20 mouse cellular contexts compared by ENCODE assay signal in the genomic region with DNA sequence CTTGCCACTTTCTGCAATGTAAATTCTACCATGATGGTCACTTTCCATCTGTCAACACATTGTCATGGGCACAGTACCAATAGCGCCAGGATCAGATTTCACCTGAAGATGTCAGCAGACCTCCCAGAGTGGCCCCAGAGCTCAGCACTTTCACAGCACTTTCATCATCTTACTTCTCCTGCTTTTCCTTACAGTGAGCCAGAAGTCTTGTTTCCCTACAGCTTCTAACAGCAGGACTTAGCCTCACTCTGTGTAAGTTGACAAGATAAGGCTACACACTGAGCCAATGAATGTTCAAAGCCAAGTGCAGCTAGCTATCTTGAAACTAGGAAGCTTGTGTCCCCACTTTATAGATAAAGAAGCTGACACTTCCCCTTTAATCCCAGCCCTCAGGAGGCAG.
DNase-seq lines count a peak whose midpoint lies in the region; ATAC-seq and TF ChIP-seq lines count a peak whose summit lies in the region.
"Had no signal": no experiment of that assay in that cellular context is flagged by ENCODE, and none has a peak within 500 bp of the region (broad histone marks: within the 10 kb centered on the region; RNA-seq: fewer than 3 reads in every experiment).

No protein-coding gene starts in this region.

- H3K9me3 ChIP-seq in midbrain, embryonic 11.5 days (ENCODE audit: control insufficient read depth, low read length), result no peaks in the 10 kb centered on the region
- no peaks in the 10 kb centered on the region for H3K9me3 ChIP-seq in midbrain, embryonic 14.5 days (ENCODE audit: control insufficient read depth, low read length)
- peaks cover 4% of the 10 kb centered on the region; the same call in 1 of the 2 replicates for H3K9me3 ChIP-seq in G1E (replicated peaks)
- H3K9me3 ChIP-seq in hindbrain, postnatal 0 days (ENCODE audit: low read length), result no peaks in the 10 kb centered on the region
- H3K9me3 ChIP-seq in forebrain, embryonic 11.5 days (ENCODE audit: control insufficient read depth, low read length), result no peaks in the 10 kb centered on the region
- H3K9me3 ChIP-seq: embryonic facial prominence, embryonic 13.5 days; forebrain, embryonic 13.5 days; heart, embryonic 10.5 days; hindbrain, embryonic 13.5 days; intestine, embryonic 15.5 days had no signal

- no peaks in the 10 kb centered on the region for H3K4me1 ChIP-seq in midbrain, embryonic 11.5 days (ENCODE audit: control insufficient read depth, insufficient read depth, low read length)
- no peaks in the 10 kb centered on the region for H3K4me1 ChIP-seq in midbrain, embryonic 14.5 days (ENCODE audit: control insufficient read depth, insufficient read depth, low read length)
- H3K4me1 ChIP-seq in G1E (ENCODE audit: insufficient read depth, low read depth, low read length), result peaks cover 11% of the 10 kb centered on the region
- no peaks in the 10 kb centered on the region for H3K4me1 ChIP-seq in hindbrain, postnatal 0 days (ENCODE audit: insufficient read depth, low read length)
- no peaks in the 10 kb centered on the region for H3K4me1 ChIP-seq in forebrain, embryonic 11.5 days (replicated peaks; ENCODE audit: control insufficient read depth, insufficient read depth, low read length)
- H3K4me1 ChIP-seq: forebrain, embryonic 13.5 days; heart, embryonic 10.5 days; hindbrain, embryonic 13.5 days; intestine, embryonic 15.5 days had no signal

- DNase-seq in midbrain, embryonic 11.5 days (ENCODE audit: low spot score, missing footprints), result peak; percentile 54
- DNase-seq in midbrain, embryonic 14.5 days, result no peak
- DNase-seq in G1E (ENCODE audit: low spot score) (no peak), MN1 (ENCODE audit: low spot score) (peak; percentile 67)
- no peak for DNase-seq in ovary, postnatal 14 days (ENCODE audit: low spot score)
- DNase-seq in hindbrain, postnatal 0 days (ENCODE audit: low spot score), result no peak
- DNase-seq in forebrain, embryonic 11.5 days (ENCODE audit: low spot score), result no peak
- DNase-seq: adrenal gland, postnatal 10 days; cerebellum, adult 11 months; cerebellum, postnatal 10 days; gastrocnemius, adult 2 months; gastrocnemius, postnatal 36 days; heart, postnatal 14 days; kidney, adult 18-20 months had no signal

- H3K79me2 ChIP-seq in myocyte (ENCODE audit: control insufficient read depth, insufficient read depth), result no peaks in the 10 kb centered on the region

- no peaks in the 10 kb centered on the region for H3K27me3 ChIP-seq in midbrain, embryonic 11.5 days (ENCODE audit: control insufficient read depth, insufficient read depth, low read length)
- no peaks in the 10 kb centered on the region for H3K27me3 ChIP-seq in midbrain, embryonic 14.5 days (ENCODE audit: control insufficient read depth, insufficient read depth, low read length)
- H3K27me3 ChIP-seq in G1E (ENCODE audit: insufficient read depth, low read length) (peaks cover 11% of the 10 kb centered on the region), myocyte (ENCODE audit: control insufficient read depth, insufficient read depth, insufficient read length) (no peaks in the 10 kb centered on the region)
- no peaks in the 10 kb centered on the region for H3K27me3 ChIP-seq in hindbrain, postnatal 0 days (ENCODE audit: insufficient read depth, low read length)
- H3K27me3 ChIP-seq in forebrain, embryonic 11.5 days (ENCODE audit: control insufficient read depth, insufficient read depth, low read length), result no peaks in the 10 kb centered on the region
- H3K27me3 ChIP-seq: embryonic facial prominence, embryonic 13.5 days; forebrain, embryonic 13.5 days; hindbrain, embryonic 13.5 days; intestine, embryonic 15.5 days had no signal

- H3K4me2 ChIP-seq in midbrain, embryonic 11.5 days, result no peak overlapping the region
- no peak overlapping the region for H3K4me2 ChIP-seq in midbrain, embryonic 14.5 days (ENCODE audit: low read length)
- no peak overlapping the region for H3K4me2 ChIP-seq in myocyte (ENCODE audit: low read depth)
- no peak overlapping the region for H3K4me2 ChIP-seq in hindbrain, postnatal 0 days (ENCODE audit: low read depth, low read length)
- no peak overlapping the region for H3K4me2 ChIP-seq in forebrain, embryonic 11.5 days (ENCODE audit: low read depth, low read length, severe bottlenecking)
- H3K4me2 ChIP-seq: embryonic facial prominence, embryonic 13.5 days; forebrain, embryonic 13.5 days; hindbrain, embryonic 13.5 days; intestine, embryonic 15.5 days had no signal

- ATAC-seq in midbrain, embryonic 11.5 days (ENCODE audit: low FRiP score), result no peak
- ATAC-seq in midbrain, embryonic 14.5 days (ENCODE audit: low FRiP score, low TSS enrichment), result no peak
- peak; percentile 4; the same call in 1 of the 2 replicates for ATAC-seq in G1E (ENCODE audit: extremely low read depth, insufficient number of reproducible peaks, low FRiP score, poor library complexity, severe bottlenecking)
- no peak for ATAC-seq in hindbrain, postnatal 0 days
- no peak for ATAC-seq in forebrain, embryonic 11.5 days (replicated peaks; ENCODE audit: low FRiP score)
- ATAC-seq: forebrain, embryonic 13.5 days; intestine, embryonic 15.5 days had no signal

- no peak overlapping the region for H3K4me3 ChIP-seq in midbrain, embryonic 11.5 days (ENCODE audit: low read depth, low read length)
- no peak overlapping the region for H3K4me3 ChIP-seq in midbrain, embryonic 14.5 days (replicated peaks; ENCODE audit: low read depth, low read length)
- H3K4me3 ChIP-seq in G1E (ENCODE audit: low read depth, low read length) (no peak overlapping the region), myocyte (no peak overlapping the region)
- no peak overlapping the region for H3K4me3 ChIP-seq in hindbrain, postnatal 0 days (ENCODE audit: low read length)
- H3K4me3 ChIP-seq in forebrain, embryonic 11.5 days (ENCODE audit: low read depth, low read length), result no peak overlapping the region
- H3K4me3 ChIP-seq: embryonic facial prominence, embryonic 13.5 days; forebrain, embryonic 13.5 days; gastrocnemius, adult 2 months; heart, embryonic 10.5 days; hindbrain, embryonic 13.5 days; intestine, embryonic 15.5 days had no signal

- no peak overlapping the region for H3ac ChIP-seq in myocyte (ENCODE audit: control insufficient read depth, insufficient read length)

- TF ChIP-seq POLR2A in myocyte (IDR thresholded peaks at IDR 0.05; ENCODE audit: insufficient read length, low read depth), result no peak

- TF ChIP-seq CTCF in G1E (IDR thresholded peaks at IDR 0.05; ENCODE audit: low read depth, low read length), result no peak
- no peak for TF ChIP-seq CTCF in hindbrain, postnatal 0 days (IDR thresholded peaks at IDR 0.05; ENCODE audit: low read depth)

- WGBS in midbrain, embryonic 11.5 days, result 60% methylated on average over 1 of the region's 1 CpGs
- 76% methylated on average over 1 of the region's 1 CpGs for WGBS in midbrain, embryonic 14.5 days
- WGBS in hindbrain, postnatal 0 days, result 75% methylated on average over 1 of the region's 1 CpGs
- 62% methylated on average over 1 of the region's 1 CpGs for WGBS in forebrain, embryonic 11.5 days

- H3K36me3 ChIP-seq in midbrain, embryonic 11.5 days (ENCODE audit: control insufficient read depth, insufficient read depth, low read length), result no peaks in the 10 kb centered on the region
- H3K36me3 ChIP-seq in midbrain, embryonic 14.5 days (ENCODE audit: control insufficient read depth, insufficient read depth, low read length), result no peaks in the 10 kb centered on the region
- H3K36me3 ChIP-seq in G1E (replicated peaks) (no peaks in the 10 kb centered on the region), myocyte (ENCODE audit: control insufficient read depth, insufficient read depth) (no peaks in the 10 kb centered on the region)
- H3K36me3 ChIP-seq in hindbrain, postnatal 0 days (ENCODE audit: insufficient read depth, low read length), result no peaks in the 10 kb centered on the region
- no peaks in the 10 kb centered on the region for H3K36me3 ChIP-seq in forebrain, embryonic 11.5 days (ENCODE audit: control insufficient read depth, insufficient read depth, low read length)
- H3K36me3 ChIP-seq: embryonic facial prominence, embryonic 13.5 days; heart, embryonic 10.5 days; hindbrain, embryonic 13.5 days; intestine, embryonic 15.5 days had no signal

- H3K9ac ChIP-seq in midbrain, embryonic 11.5 days (ENCODE audit: low read length), result no peak overlapping the region
- no peak overlapping the region for H3K9ac ChIP-seq in midbrain, embryonic 14.5 days (replicated peaks; ENCODE audit: low read length)
- H3K9ac ChIP-seq in hindbrain, postnatal 0 days (replicated peaks; ENCODE audit: low read length), result no peak overlapping the region
- no peak overlapping the region for H3K9ac ChIP-seq in forebrain, embryonic 11.5 days (ENCODE audit: low read length)
- H3K9ac ChIP-seq: embryonic facial prominence, embryonic 13.5 days; forebrain, embryonic 13.5 days; hindbrain, embryonic 13.5 days; intestine, embryonic 15.5 days had no signal

- no peak overlapping the region for H3K27ac ChIP-seq in midbrain, embryonic 11.5 days (ENCODE audit: low read depth, low read length)
- H3K27ac ChIP-seq in midbrain, embryonic 14.5 days (replicated peaks; ENCODE audit: low read depth, low read length), result no peak overlapping the region
- no peak overlapping the region for H3K27ac ChIP-seq in hindbrain, postnatal 0 days
- H3K27ac ChIP-seq in forebrain, embryonic 11.5 days (ENCODE audit: low read depth, low read length), result no peak overlapping the region
- H3K27ac ChIP-seq: embryonic facial prominence, embryonic 13.5 days; forebrain, embryonic 13.5 days; gastrocnemius, adult 2 months; heart, embryonic 10.5 days; hindbrain, embryonic 13.5 days; intestine, embryonic 15.5 days had no signal

TF ChIP-seq in myocyte, 11 proteins besides CTCF, POLR2A, EP300 and RAD21:
- TF ChIP-seq MYOD1 (IDR thresholded peaks at IDR 0.05; ENCODE audit: control insufficient read depth in 1 of 3, insufficient read length in 2 of 3, low read depth in 2 of 3) (no peak), CEBPB (IDR thresholded peaks at IDR 0.05; ENCODE audit: insufficient read depth, poor library complexity, severe bottlenecking) (peak; percentile 79; the same call in 1 of the 2 replicates)
TF ChIP-seq in myocyte: peak in this region for 1.

Comparison
In these comparisons a context has a peak if more than half of its experiments do, and no peak if none do; other contexts are left out.
1. DNase-seq: peak in midbrain, embryonic 11.5 days (single experiment) and MN1 (single experiment); none in midbrain, embryonic 14.5 days (single experiment), G1E (single experiment), ovary, postnatal 14 days (single experiment), hindbrain, postnatal 0 days (single experiment) and forebrain, embryonic 11.5 days (single experiment).